ENCODE assay signal across 27 mouse cellular contexts in the genomic region with DNA sequence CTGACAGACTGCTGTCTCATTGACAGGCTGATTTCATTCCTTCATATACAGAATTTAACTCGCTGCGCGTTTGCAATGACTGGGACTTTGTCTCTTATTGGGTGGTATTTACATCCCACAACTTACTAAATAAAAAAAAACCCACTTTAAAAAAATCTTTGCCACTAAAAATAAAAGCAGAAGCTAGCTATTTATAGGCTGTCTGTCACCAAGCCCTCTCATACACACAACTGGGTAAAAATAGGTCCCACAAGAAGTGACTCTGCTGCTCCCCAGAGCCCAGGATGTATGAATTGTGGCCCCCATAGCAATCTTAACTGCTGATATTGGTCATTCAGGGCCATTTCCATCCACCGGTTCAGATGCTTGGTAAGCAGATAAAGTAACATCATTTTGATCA.
A peak's percentile ranks its signal among the peaks of the same experiment; 100 is the strongest.
DNase-seq lines count a peak whose midpoint lies in the region; ATAC-seq lines count a peak whose summit lies in the region.
"Had no signal": no experiment of that assay in that cellular context is flagged by ENCODE, and none has a peak within 500 bp of the region (broad histone marks: within the 10 kb centered on the region; RNA-seq: fewer than 3 reads in every experiment).

No protein-coding gene starts in this region.

- no peaks in the 10 kb centered on the region for H3K27me3 ChIP-seq in midbrain, embryonic 13.5 days
- H3K27me3 ChIP-seq in midbrain, embryonic 14.5 days (ENCODE audit: control insufficient read depth, insufficient read depth, low read length): no peaks in the 10 kb centered on the region
- H3K27me3 ChIP-seq in heart, embryonic 15.5 days: no peaks in the 10 kb centered on the region
- H3K27me3 ChIP-seq in kidney, embryonic 15.5 days: no peaks in the 10 kb centered on the region
- H3K27me3 ChIP-seq: limb, embryonic 12.5 days; liver, embryonic 12.5 days; midbrain, embryonic 12.5 days; neural tube, embryonic 15.5 days had no signal

- 0 out of 2 replicates have a peak overlapping the region, but pooled peaks have one; percentile 39 for H3K27ac ChIP-seq in midbrain, embryonic 13.5 days
- no peak overlapping the region for H3K27ac ChIP-seq in midbrain, embryonic 14.5 days (replicated peaks; ENCODE audit: low read depth, low read length)
- H3K27ac ChIP-seq in heart, embryonic 15.5 days: peak overlapping the region; percentile 75
- no peak overlapping the region for H3K27ac ChIP-seq in kidney, embryonic 15.5 days
- H3K27ac ChIP-seq: forebrain, embryonic 10.5 days; hindbrain, postnatal 0 days; kidney, postnatal 0 days; limb, embryonic 12.5 days; liver, embryonic 12.5 days; midbrain, embryonic 12.5 days; neural tube, embryonic 15.5 days; stomach, postnatal 0 days had no signal

- WGBS in midbrain, embryonic 13.5 days: 78% methylated on average over 4 of the region's 4 CpGs
- 72% methylated on average over 4 of the region's 4 CpGs for WGBS in midbrain, embryonic 14.5 days
- 42% methylated on average over 4 of the region's 4 CpGs for WGBS in heart, embryonic 15.5 days
- 84% methylated on average over 4 of the region's 4 CpGs for WGBS in kidney, embryonic 15.5 days

- no peak for ATAC-seq in midbrain, embryonic 13.5 days
- no peak for ATAC-seq in midbrain, embryonic 14.5 days (ENCODE audit: low FRiP score, low TSS enrichment)
- ATAC-seq in common myeloid progenitor, adult 5-6 weeks (replicated peaks; ENCODE audit: low read depth, poor library complexity, severe bottlenecking): 0 out of 2 replicates have a peak, but pooled peaks have one; percentile 42
- ATAC-seq in heart, embryonic 15.5 days (replicated peaks; ENCODE audit: insufficient number of reproducible peaks, insufficient read depth, low FRiP score, low read depth): no peak
- no peak for ATAC-seq in kidney, embryonic 15.5 days (replicated peaks; ENCODE audit: low FRiP score)
- ATAC-seq: activated CD4-positive, CD25-positive, alpha-beta regulatory T cell, adult 4 months; CD4-positive, CD25-positive, alpha-beta regulatory T cell, adult 4 months; hindbrain, postnatal 0 days; intestine, postnatal 0 days; liver, embryonic 12.5 days had no signal

- H3K4me2 ChIP-seq in midbrain, embryonic 13.5 days (replicated peaks): no peak overlapping the region
- no peak overlapping the region for H3K4me2 ChIP-seq in midbrain, embryonic 14.5 days (ENCODE audit: low read length)
- no peak overlapping the region for H3K4me2 ChIP-seq in heart, embryonic 15.5 days
- H3K4me2 ChIP-seq in kidney, embryonic 15.5 days: no peak overlapping the region
- H3K4me2 ChIP-seq: limb, embryonic 12.5 days; liver, embryonic 12.5 days; lung, embryonic 14.5 days; midbrain, embryonic 12.5 days; neural tube, embryonic 15.5 days had no signal

- H3K4me3 ChIP-seq in midbrain, embryonic 13.5 days (replicated peaks): no peak overlapping the region
- H3K4me3 ChIP-seq in midbrain, embryonic 14.5 days (replicated peaks; ENCODE audit: low read depth, low read length): no peak overlapping the region
- H3K4me3 ChIP-seq in heart, embryonic 15.5 days: no peak overlapping the region
- H3K4me3 ChIP-seq in kidney, embryonic 15.5 days (replicated peaks): no peak overlapping the region
- H3K4me3 ChIP-seq: forebrain, embryonic 10.5 days; limb, embryonic 12.5 days; liver, embryonic 12.5 days; midbrain, embryonic 12.5 days; myocyte; neural tube, embryonic 15.5 days had no signal

- no peaks in the 10 kb centered on the region for H3K9me3 ChIP-seq in midbrain, embryonic 13.5 days
- H3K9me3 ChIP-seq in midbrain, embryonic 14.5 days (ENCODE audit: control insufficient read depth, low read length): no peaks in the 10 kb centered on the region
- no peaks in the 10 kb centered on the region for H3K9me3 ChIP-seq in heart, embryonic 15.5 days (replicated peaks)
- H3K9me3 ChIP-seq in kidney, embryonic 15.5 days (replicated peaks): no peaks in the 10 kb centered on the region
- H3K9me3 ChIP-seq: forebrain, embryonic 10.5 days; limb, embryonic 12.5 days; liver, embryonic 12.5 days; midbrain, embryonic 12.5 days; neural tube, embryonic 15.5 days had no signal

- no peak overlapping the region for H3K9ac ChIP-seq in midbrain, embryonic 13.5 days (replicated peaks)
- H3K9ac ChIP-seq in midbrain, embryonic 14.5 days (replicated peaks; ENCODE audit: low read length): no peak overlapping the region
- H3K9ac ChIP-seq in heart, embryonic 15.5 days: no peak overlapping the region
- H3K9ac ChIP-seq in kidney, embryonic 15.5 days: no peak overlapping the region
- H3K9ac ChIP-seq: limb, embryonic 12.5 days; liver, embryonic 12.5 days; lung, embryonic 14.5 days; midbrain, embryonic 12.5 days; neural tube, embryonic 15.5 days had no signal

- no peaks in the 10 kb centered on the region for H3K36me3 ChIP-seq in midbrain, embryonic 13.5 days
- H3K36me3 ChIP-seq in midbrain, embryonic 14.5 days (ENCODE audit: control insufficient read depth, insufficient read depth, low read length): no peaks in the 10 kb centered on the region
- no peaks in the 10 kb centered on the region for H3K36me3 ChIP-seq in heart, embryonic 15.5 days
- H3K36me3 ChIP-seq in kidney, embryonic 15.5 days: no peaks in the 10 kb centered on the region
- H3K36me3 ChIP-seq: forebrain, embryonic 10.5 days; G1E; limb, embryonic 12.5 days; liver, embryonic 12.5 days; midbrain, embryonic 12.5 days; neural tube, embryonic 15.5 days had no signal

- H3K4me1 ChIP-seq in midbrain, embryonic 13.5 days (replicated peaks): peaks cover 12% of the 10 kb centered on the region; the same call in 1 of the 2 replicates
- no peaks in the 10 kb centered on the region for H3K4me1 ChIP-seq in midbrain, embryonic 14.5 days (ENCODE audit: control insufficient read depth, insufficient read depth, low read length)
- H3K4me1 ChIP-seq in heart, embryonic 15.5 days (replicated peaks): peaks cover 19% of the 10 kb centered on the region
- no peaks in the 10 kb centered on the region for H3K4me1 ChIP-seq in kidney, embryonic 15.5 days
- H3K4me1 ChIP-seq: limb, embryonic 12.5 days; liver, embryonic 12.5 days had no signal

- DNase-seq in midbrain, embryonic 14.5 days: no peak
- DNase-seq in layer of hippocampus, adult 8-10 months (ENCODE audit: low spot score in 2 of 2): no peak
- DNase-seq in adrenal gland, postnatal 25 days: no peak
- DNase-seq: adrenal gland, postnatal 14 days; cerebellum, adult 18-20 months; cerebellum, postnatal 36 days; gastrocnemius, postnatal 10 days; lung, embryonic 14.5 days; lung, postnatal 4 days; right cerebral cortex, postnatal 14 days had no signal

Comparison
In these comparisons a context has a peak if more than half of its experiments do, and no peak if none do; other contexts are left out.
1. H3K27ac ChIP-seq: peak in midbrain, embryonic 13.5 days (single experiment) and heart, embryonic 15.5 days (single experiment); none in midbrain, embryonic 14.5 days (single experiment) and kidney, embryonic 15.5 days (single experiment).